Mouse (Mus musculus) megakaryocyte, adult 5-6 weeks (primary cell): ENCODE data around the gene Esam. TPM values are rescaled to one million over a fixed set of nuclear protein-coding genes. Genes with fewer than 3 reads are reported as not detected.

Experiments used
- ATAC-seq: 2 replicates; pipeline ENCODE4 v1.8.0; 2016; ENCODE audit warnings: mild to moderate bottlenecking, inconsistent platforms; ENCODE audit not compliant: poor library complexity, severe bottlenecking
- total RNA-seq, 2 experiments: library from RNA; stranded (forward) in 1 of 2; stranded (reverse) in 1 of 2; fragments of 153-499, 151-499 nt in 1 of 2; fragments of 221-1000, 200-1000 nt in 1 of 2; gene quantifications; 2 replicates each; pipeline versions ENCODE4 v1.2.3 to v1.2.4; 2015 to 2017

The Esam gene
- total RNA-seq, 2 experiments from 2014 or later = 0.36 TPM; not detected in 1

- ATAC-seq = peak; percentile 34
Observed at GRCm38 (mm10) chr9:37554279-37554678, 26.4 kb downstream of the Esam start.

GRCm38 (mm10) chr9:37554838-37555748, 27.2 kb downstream of the Esam start, which contains the start of gene Siae:
Siae (plus strand) TSS chr9:37555698.
- ATAC-seq = no peak

- ATAC-seq = no peak
Observed at GRCm38 (mm10) chr9:37556366-37556765, 28.5 kb downstream of the Esam start.

- ATAC-seq = no peak
Observed at GRCm38 (mm10) chr9:37560617-37561016, 32.7 kb downstream of the Esam start.

- ATAC-seq = no peak
Observed at GRCm38 (mm10) chr9:37563805-37564204, 35.9 kb downstream of the Esam start.

- no peak for ATAC-seq
Observed at GRCm38 (mm10) chr9:37567019-37567418, 39.1 kb downstream of the Esam start.

- no peak for ATAC-seq
Observed at GRCm38 (mm10) chr9:37567454-37567853, 39.6 kb downstream of the Esam start.

GRCm38 (mm10) chr9:37567892-37568604, 40.2 kb downstream of the Esam start:
- ATAC-seq = no peak

- no peak for ATAC-seq
Observed at GRCm38 (mm10) chr9:37568605-37569214, 40.8 kb downstream of the Esam start.

- no peak for ATAC-seq
Observed at GRCm38 (mm10) chr9:37569231-37569835, 41.5 kb downstream of the Esam start.

GRCm38 (mm10) chr9:37572204-37572876, 44.5 kb downstream of the Esam start:
- no peak for ATAC-seq

- ATAC-seq = peak; percentile 54
Observed at GRCm38 (mm10) chr9:37576436-37576930, 48.6 kb downstream of the Esam start.

- ATAC-seq = no peak
Observed at GRCm38 (mm10) chr9:37583594-37583993, 55.7 kb downstream of the Esam start.

GRCm38 (mm10) chr9:37586718-37587117, 58.8 kb downstream of the Esam start:
- ATAC-seq = no peak

Other genes starting within 250 kb of the Esam start
- gene Ccdc15, start 179.6 kb upstream of the Esam start, total RNA-seq (2015) = 6.0 and 9.2 TPM in 2 replicates
- gene Ccdc15, start 179.6 kb upstream of the Esam start, total RNA-seq (2017) = 6.7 and 8.3 TPM in 2 replicates
- not detected in 2 replicates for gene Hepacam, start 160.7 kb upstream of the Esam start, total RNA-seq (2015)
- gene Hepacam, start 160.7 kb upstream of the Esam start, total RNA-seq (2017) = not detected in 2 replicates
- not detected in 2 replicates for gene Robo4, start 126.2 kb upstream of the Esam start, total RNA-seq (2015)
- gene Robo4, start 126.2 kb upstream of the Esam start, total RNA-seq (2017) = not detected in 2 replicates
- gene Robo3, start 94.8 kb upstream of the Esam start, total RNA-seq (2015) = not detected in 2 replicates
- gene Robo3, start 94.8 kb upstream of the Esam start, total RNA-seq (2017) = 0.20 TPM in 1 of 2 replicates, not detected in the other
- gene Msantd2, start 38.8 kb upstream of the Esam start, total RNA-seq (2015) = 15.1 and 18.4 TPM in 2 replicates
- 24.4 and 26.4 TPM in 2 replicates for gene Msantd2, start 38.8 kb upstream of the Esam start, total RNA-seq (2017)
- gene Vsig2, start 11.2 kb downstream of the Esam start, total RNA-seq (2015) = not detected in 2 replicates
- gene Vsig2, start 11.2 kb downstream of the Esam start, total RNA-seq (2017) = not detected in 2 replicates
- 0.25 and 1.4 TPM in 2 replicates for gene Nrgn, start 24.8 kb downstream of the Esam start, total RNA-seq (2015)
- gene Nrgn, start 24.8 kb downstream of the Esam start, total RNA-seq (2017) = not detected in 2 replicates
- 10.2 and 10.9 TPM in 2 replicates for gene Siae, start 27.6 kb downstream of the Esam start, total RNA-seq (2015)
- gene Siae, start 27.6 kb downstream of the Esam start, total RNA-seq (2017) = 9.1 and 9.8 TPM in 2 replicates
- 2.3 and 2.7 TPM in 2 replicates for gene Spa17, start 85.6 kb downstream of the Esam start, total RNA-seq (2015)
- gene Spa17, start 85.6 kb downstream of the Esam start, total RNA-seq (2017) = 3.6 TPM in 1 of 2 replicates, not detected in the other
- 10.7 and 14.9 TPM in 2 replicates for gene Tbrg1, start 129.2 kb downstream of the Esam start, total RNA-seq (2015)
- gene Tbrg1, start 129.2 kb downstream of the Esam start, total RNA-seq (2017) = 12.8 and 18.6 TPM in 2 replicates
- not detected in 2 replicates for gene Panx3, start 141.2 kb downstream of the Esam start, total RNA-seq (2015)
- gene Panx3, start 141.2 kb downstream of the Esam start, total RNA-seq (2017) = not detected in 2 replicates
- not detected in 2 replicates for gene Olfr160, start 188.2 kb downstream of the Esam start, total RNA-seq (2015)
- not detected in 2 replicates for gene Olfr160, start 188.2 kb downstream of the Esam start, total RNA-seq (2017)
- not detected in 2 replicates for gene Olfr874, start 217.0 kb downstream of the Esam start, total RNA-seq (2015)
- gene Olfr874, start 217.0 kb downstream of the Esam start, total RNA-seq (2017) = not detected in 2 replicates
- not detected in 2 replicates for gene Olfr875, start 243.8 kb downstream of the Esam start, total RNA-seq (2015)
- not detected in 2 replicates for gene Olfr875, start 243.8 kb downstream of the Esam start, total RNA-seq (2017)